Mouse (Mus musculus) neural tube, embryonic 14.5 days (tissue): ENCODE data around the gene Wwp2. TPM values are rescaled to one million over a fixed set of nuclear protein-coding genes. Genes with fewer than 3 reads are reported as not detected.

Experiments used
- ATAC-seq: fragments of 200-750 bp; cut with Nextera tagmentation; 2 replicates; pipeline ENCODE4 v1.8.0; 2017; ENCODE audit warnings: low read depth, mild to moderate bottlenecking, moderate TSS enrichment, moderate library complexity
- H3K27ac ChIP-seq: fragments of 300-500 bp; sonication (generic); 2 replicates; pipeline ENCODE4 v1.5.1; 2014; ENCODE audit warnings: low read depth, mild to moderate bottlenecking, control low read depth, low read length, moderate library complexity, mixed read lengths
- H3K27me3 ChIP-seq: fragments of 300-500 bp; sonication (generic); 2 replicates; pipeline ENCODE4 v1.6.1; 2014; ENCODE audit warnings: low read length; ENCODE audit not compliant: control insufficient read depth, insufficient read depth
- H3K36me3 ChIP-seq: fragments of 300-500 bp; sonication (generic); 2 replicates; pipeline ENCODE4 v1.6.1; 2014; ENCODE audit warnings: low read length, mixed read lengths; ENCODE audit not compliant: control insufficient read depth, insufficient read depth
- H3K4me1 ChIP-seq: fragments of 300-500 bp; sonication (generic); 2 replicates; pipeline ENCODE4 v1.6.1; 2014; ENCODE audit warnings: low read length; ENCODE audit not compliant: control insufficient read depth, insufficient read depth
- H3K4me2 ChIP-seq: fragments of 300-500 bp; sonication (generic); 2 replicates; pipeline ENCODE4 v1.6.1; 2014; ENCODE audit warnings: mild to moderate bottlenecking, low read depth, low read length, control low read depth
- H3K4me3 ChIP-seq: fragments of 300-500 bp; sonication (generic); 2 replicates; pipeline ENCODE4 v1.5.1; 2014; ENCODE audit warnings: low read depth, low read length, control low read depth, mixed read lengths
- H3K9ac ChIP-seq: fragments of 300-500 bp; sonication (generic); replicated peaks from 2 replicates; pipeline ENCODE4 v1.6.1; 2014; ENCODE audit warnings: low read depth, mild to moderate bottlenecking, control low read depth, low read length, mixed read lengths
- H3K9me3 ChIP-seq: fragments of 300-500 bp; sonication (generic); 2 replicates; pipeline ENCODE4 v1.6.1; 2016; ENCODE audit warnings: low read length; ENCODE audit not compliant: control insufficient read depth
- WGBS: fragments of 180-500 bp; shearing (Covaris S2); extraction: QIAGEN DNeasy Blood & Tissue Kit; methylation state at CpG from one replicate; pipeline ENCODE4 v1.1.7; 2014; 5-methylcytosine and 5-hydroxymethylcytosine counted together
- polyA plus RNA-seq: library from polyadenylated mRNA; unstranded; fragments of >200 nt; fragmentation: Nextera tagmentation; extraction: Ambion mirVana; gene quantifications from 2 replicates; pipeline ENCODE4 v1.2.1, GENCODE M21; 2014

Wwp2 gene
- 38.3 and 43.6 TPM in 2 replicates for polyA plus RNA-seq

GRCm38 (mm10) chr8:107435962-107436831, at the start of gene Wwp2:
Gene Wwp2, plus strand, starts transcription at chr8:107436365.
- no peaks in the 10 kb centered on the region for H3K9me3 ChIP-seq
- peak within 1 kb of the TSS; percentile 73 for H3K4me3 ChIP-seq
- under 1% methylated on average over 54 of the region's 81 CpGs for WGBS
- ATAC-seq = peak; percentile 94
- no peaks in the 10 kb centered on the region; the same call in 1 of the 2 replicates for H3K27me3 ChIP-seq
- H3K36me3 ChIP-seq = no peaks in the 10 kb centered on the region
- peaks cover 16% of the 10 kb centered on the region for H3K4me1 ChIP-seq
- peak within 1 kb of the TSS; percentile 75 for H3K4me2 ChIP-seq
- peak within 1 kb of the TSS; percentile 83 for H3K9ac ChIP-seq
- peak within 1 kb of the TSS; percentile 82 for H3K27ac ChIP-seq

GRCm38 (mm10) chr8:107386642-107387041, 49.5 kb upstream of the Wwp2 start:
- no peak overlapping the region for H3K4me3 ChIP-seq
- H3K27ac ChIP-seq = no peak overlapping the region
- no peak overlapping the region for H3K9ac ChIP-seq
- H3K36me3 ChIP-seq = no peaks in the 10 kb centered on the region
- H3K9me3 ChIP-seq = no peaks in the 10 kb centered on the region
- H3K4me1 ChIP-seq = no peaks in the 10 kb centered on the region
- no peak for ATAC-seq
- H3K4me2 ChIP-seq = no peak overlapping the region
- WGBS = 37% methylated on average over 3 of the region's 3 CpGs
- H3K27me3 ChIP-seq = no peaks in the 10 kb centered on the region

DNA sequence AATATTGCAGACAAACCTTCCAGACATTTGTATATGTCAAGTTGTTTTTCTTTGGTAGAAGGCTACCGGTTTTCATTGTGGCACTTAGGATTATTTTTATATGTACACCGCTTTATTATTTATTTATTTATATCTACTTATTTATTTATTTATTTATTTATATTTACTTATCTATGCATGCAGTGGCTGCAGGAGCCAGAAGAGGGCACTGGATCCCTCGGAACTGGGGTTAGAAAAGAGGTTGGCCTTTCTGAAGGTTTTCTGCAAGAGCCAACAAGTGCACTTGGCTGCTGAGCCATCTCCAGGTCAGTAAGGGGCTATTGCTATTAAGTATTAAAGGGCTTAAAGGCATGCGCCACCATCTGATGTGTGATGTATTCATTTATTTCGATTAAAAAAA, 48.3 kb upstream of the Wwp2 start:
- no peak overlapping the region for H3K4me3 ChIP-seq
- H3K27ac ChIP-seq = no peak overlapping the region
- H3K9ac ChIP-seq = no peak overlapping the region
- no peaks in the 10 kb centered on the region for H3K9me3 ChIP-seq
- WGBS = 72% methylated on average over 5 of the region's 5 CpGs
- H3K4me2 ChIP-seq = no peak overlapping the region
- H3K4me1 ChIP-seq = no peaks in the 10 kb centered on the region
- ATAC-seq = no peak
- no peaks in the 10 kb centered on the region for H3K36me3 ChIP-seq
- no peaks in the 10 kb centered on the region for H3K27me3 ChIP-seq

DNA sequence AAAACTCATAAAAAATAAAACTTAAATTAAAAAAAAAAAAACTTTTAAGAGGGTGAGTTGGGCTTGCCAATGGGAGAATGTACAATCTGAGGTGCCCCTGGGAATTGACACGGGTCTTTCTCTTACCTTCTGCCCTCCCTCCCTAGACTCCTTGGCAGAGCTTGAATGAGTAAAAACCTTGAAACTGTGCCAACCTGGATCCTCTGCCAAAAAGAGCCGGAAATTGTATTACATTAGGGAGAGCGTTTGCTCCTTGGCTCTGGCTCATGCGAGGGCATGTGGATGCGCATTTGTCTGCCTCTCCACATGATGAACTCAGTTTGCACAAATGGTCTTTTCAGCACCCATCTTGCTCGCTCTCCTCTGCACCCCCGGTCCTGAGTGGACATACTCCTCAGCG, 46.6 kb upstream of the Wwp2 start:
- Histone ChIP-seq H3K9me3 (no peaks in the 10 kb centered on the region), H3K9ac (no peak overlapping the region), H3K27me3 (no peaks in the 10 kb centered on the region), H3K4me3 (no peak overlapping the region), H3K27ac (no peak overlapping the region), H3K4me2 (no peak overlapping the region), H3K36me3 (no peaks in the 10 kb centered on the region), H3K4me1 (no peaks in the 10 kb centered on the region)
- 54% methylated on average over 8 of the region's 8 CpGs for WGBS
- peak; percentile 46; the same call in 1 of the 2 replicates for ATAC-seq

DNA sequence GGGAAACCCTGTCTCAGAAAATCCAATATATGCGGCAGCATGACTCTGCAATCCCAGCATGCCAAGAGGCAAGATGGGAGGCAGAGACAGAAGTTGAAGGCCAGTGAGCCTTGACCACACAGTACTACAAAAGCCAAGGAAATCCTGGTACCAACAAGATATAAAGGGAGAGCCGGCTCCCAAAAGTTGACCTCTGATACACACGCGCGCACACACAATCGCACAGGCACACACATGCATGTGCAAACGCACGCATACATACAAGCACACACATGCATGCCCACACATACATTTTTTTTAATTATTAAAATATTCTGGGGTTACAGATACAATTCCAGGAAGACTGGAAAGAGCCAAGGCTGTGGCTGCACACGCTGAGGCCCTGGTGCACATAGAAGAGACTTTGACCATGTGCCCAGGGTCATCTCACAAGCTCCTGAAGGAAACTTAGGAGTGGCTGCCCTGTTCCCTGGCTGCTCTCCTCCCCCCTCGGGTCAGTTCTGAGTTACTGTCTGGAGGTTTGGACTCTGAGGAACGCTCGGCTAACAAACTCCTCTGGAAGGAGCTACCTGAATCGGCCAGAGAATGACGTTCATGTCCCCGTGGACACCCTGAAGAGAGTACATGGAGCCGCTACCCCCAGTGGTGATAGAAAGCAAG, 45.6 kb upstream of the Wwp2 start:
- H3K9ac ChIP-seq = no peak overlapping the region
- H3K27me3 ChIP-seq = no peaks in the 10 kb centered on the region
- no peaks in the 10 kb centered on the region for H3K36me3 ChIP-seq
- H3K4me3 ChIP-seq = no peak overlapping the region
- H3K4me2 ChIP-seq = no peak overlapping the region
- no peaks in the 10 kb centered on the region for H3K4me1 ChIP-seq
- no peaks in the 10 kb centered on the region for H3K9me3 ChIP-seq
- 95% methylated on average over 16 of the region's 16 CpGs for WGBS
- no peak for ATAC-seq
- no peak overlapping the region for H3K27ac ChIP-seq

GRCm38 (mm10) chr8:107391136-107391516, 45.0 kb upstream of the Wwp2 start:
- H3K9ac ChIP-seq = no peak overlapping the region
- 67% methylated on average over 4 of the region's 4 CpGs for WGBS

DNA sequence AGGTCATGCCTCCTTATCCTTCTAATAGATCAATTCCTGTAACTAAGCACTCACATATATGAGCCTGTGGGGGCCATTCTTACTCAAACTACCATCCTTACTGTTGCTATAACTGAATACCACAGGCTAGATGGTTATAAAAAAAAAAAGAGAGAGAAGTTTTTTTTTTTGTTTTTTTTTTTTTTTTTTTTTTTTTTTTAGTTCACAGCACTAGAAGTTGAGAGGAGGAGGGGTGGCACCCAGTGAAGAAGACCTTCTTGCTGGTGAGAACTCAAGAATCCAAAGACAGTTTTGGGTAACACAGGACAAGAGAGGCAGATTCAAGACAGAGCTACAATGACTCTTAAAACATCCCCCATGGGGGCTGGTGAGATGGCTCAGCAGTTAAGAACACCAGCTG, 40.8 kb upstream of the Wwp2 start:
- Histone ChIP-seq H3K4me2 (no peak overlapping the region), H3K9ac (no peak overlapping the region), H3K36me3 (no peaks in the 10 kb centered on the region), H3K4me1 (no peaks in the 10 kb centered on the region; the same call in 1 of the 2 replicates), H3K27me3 (no peaks in the 10 kb centered on the region), H3K27ac (no peak overlapping the region), H3K4me3 (no peak overlapping the region), H3K9me3 (no peaks in the 10 kb centered on the region)
- no peak for ATAC-seq

More at GRCm38 (mm10) chr8:107391136-107391516, 45.0 kb upstream of the Wwp2 start:
- ATAC-seq = no peak
- H3K36me3 ChIP-seq = no peaks in the 10 kb centered on the region
- no peaks in the 10 kb centered on the region for H3K9me3 ChIP-seq
- no peak overlapping the region for H3K27ac ChIP-seq
- no peak overlapping the region for H3K4me3 ChIP-seq
- H3K4me1 ChIP-seq = no peaks in the 10 kb centered on the region
- H3K4me2 ChIP-seq = no peak overlapping the region
- no peaks in the 10 kb centered on the region for H3K27me3 ChIP-seq

- no peak overlapping the region for H3K27ac ChIP-seq
- no peaks in the 10 kb centered on the region; the same call in 1 of the 2 replicates for H3K4me1 ChIP-seq
- WGBS = 94% methylated on average over 10 of the region's 10 CpGs
- no peaks in the 10 kb centered on the region for H3K27me3 ChIP-seq
- ATAC-seq = no peak
- no peaks in the 10 kb centered on the region for H3K9me3 ChIP-seq
- no peak overlapping the region for H3K4me2 ChIP-seq
- no peak overlapping the region for H3K9ac ChIP-seq
- no peaks in the 10 kb centered on the region for H3K36me3 ChIP-seq
- no peak overlapping the region for H3K4me3 ChIP-seq
Measured at GRCm38 (mm10) chr8:107396106-107396670, 40.0 kb upstream of the Wwp2 start.

GRCm38 (mm10) chr8:107397665-107398064, 38.5 kb upstream of the Wwp2 start:
- WGBS = 73% methylated on average over 12 of the region's 12 CpGs
- Histone ChIP-seq H3K4me1 (peaks cover 3% of the 10 kb centered on the region; the same call in 1 of the 2 replicates), H3K9me3 (no peaks in the 10 kb centered on the region), H3K4me2 (no peak overlapping the region), H3K9ac (no peak overlapping the region), H3K4me3 (no peak overlapping the region), H3K27ac (no peak overlapping the region), H3K27me3 (no peaks in the 10 kb centered on the region), H3K36me3 (no peaks in the 10 kb centered on the region)
- no peak for ATAC-seq
